Mouse (Mus musculus) left cerebral cortex, adult 2 months (tissue): ENCODE measurements around the gene Stk40. TPM values are rescaled to one million over a fixed set of nuclear protein-coding genes. Genes with fewer than 3 reads are reported as not detected.

Experiments
- DNase-seq, 2 experiments: peaks; one replicate each; pipeline ENCODE4 v3.0.0; 2021 to 2022; ENCODE audit warnings: low spot score in 2 of 2, mixed read lengths in 1 of 2; ENCODE audit errors: extremely low spot score in 1 of 2
- H3K27ac ChIP-seq: fragments of 200-600 bp; 2 replicates; pipeline ENCODE4 v1.8.1; 2022
- H3K4me3 ChIP-seq: fragments of 200-600 bp; 2 replicates; pipeline ENCODE4 v1.8.1; 2022
- CTCF ChIP-seq: fragments of 200-600 bp; IDR thresholded peaks from 2 replicates; pipeline ENCODE4 v1.8.1; 2022; ENCODE audit warnings: antibody characterized with exemption, mild to moderate bottlenecking, moderate library complexity
- intact Hi-C: fragments of 180-260 bp; cut with DNase I; formaldehyde crosslinking; loops from one replicate; pipeline ENCODE4 v1.15.1; 2025
- total RNA-seq, 2 experiments: library from RNA; stranded (reverse); gene quantifications; 2 replicates each; pipeline ENCODE4 v1.2.3; 2021

Gene Stk40
- total RNA-seq, 2 experiments from 2014 or later = 39.8 to 56.4 TPM

- Histone ChIP-seq H3K4me3 (no peak overlapping the region), H3K27ac (peak overlapping the region; percentile 19; the same call in 1 of the 2 replicates)
- no peak for DNase-seq
- TF ChIP-seq CTCF = no peak
- intact Hi-C loops = loop anchor here (5.0 kb wide), 1 partner anchor 152 kb away; no protein-coding TSS in a partner anchor
Observed at GRCm38 (mm10) chr4:126100764-126101163, 3.0 kb upstream of the Stk40 start.

GRCm38 (mm10) chr4:126102061-126102841, 1.5 kb upstream of the Stk40 start:
- TF ChIP-seq CTCF = no peak
- Histone ChIP-seq H3K27ac (peak overlapping the region; percentile 93), H3K4me3 (no peak overlapping the region; the same call in 1 of the 2 replicates)
- intact Hi-C loops = loop anchor here (5.0 kb wide), 1 partner anchor 150 kb away; no protein-coding TSS in a partner anchor
- peak; percentile 38 to 52 for DNase-seq

DNA sequence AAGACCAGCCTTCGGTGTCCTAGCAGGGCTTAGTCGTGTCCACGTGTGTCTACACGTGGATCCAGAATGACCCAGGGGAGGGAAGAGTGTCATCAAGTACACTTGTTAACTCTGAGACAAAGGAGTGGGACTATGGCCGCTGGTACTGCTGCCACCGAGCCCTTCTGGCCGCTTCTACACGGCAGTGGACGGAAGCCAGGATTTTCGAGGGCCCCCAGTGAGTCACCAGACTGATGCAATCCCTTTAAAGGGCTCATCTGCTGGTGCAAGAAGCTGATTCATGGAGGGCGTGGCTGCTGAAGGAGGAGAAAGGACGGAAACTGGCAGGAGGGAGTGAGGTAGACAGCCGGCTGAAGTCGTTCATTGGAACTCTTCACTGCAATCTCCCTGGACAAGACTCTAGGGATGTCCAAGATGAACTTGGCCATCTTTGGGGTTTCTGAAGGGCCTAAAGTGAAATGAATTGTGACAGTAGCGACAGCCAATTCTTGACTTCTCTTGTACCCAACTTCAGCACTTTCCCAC, 638 bp upstream of the Stk40 start:
- intact Hi-C loops = loop anchor here (5.0 kb wide), 1 partner anchor 149 kb away; no protein-coding TSS in a partner anchor
- H3K27ac ChIP-seq = peak overlapping the region; percentile 93
- no peak for TF ChIP-seq CTCF
- H3K4me3 ChIP-seq = peak overlapping the region; percentile 99
- DNase-seq = peak; percentile 83 to 86

- intact Hi-C loops = loop anchor here (5.0 kb wide), 1 partner anchor 148 kb away; no protein-coding TSS in a partner anchor
- no peak for TF ChIP-seq CTCF
- peak; percentile 35 to 37 for DNase-seq
- Histone ChIP-seq H3K27ac (peak overlapping the region; percentile 95), H3K4me3 (peak overlapping the region; percentile 99)
Observed at GRCm38 (mm10) chr4:126104261-126105075, 711 bp downstream of the Stk40 start.

DNA sequence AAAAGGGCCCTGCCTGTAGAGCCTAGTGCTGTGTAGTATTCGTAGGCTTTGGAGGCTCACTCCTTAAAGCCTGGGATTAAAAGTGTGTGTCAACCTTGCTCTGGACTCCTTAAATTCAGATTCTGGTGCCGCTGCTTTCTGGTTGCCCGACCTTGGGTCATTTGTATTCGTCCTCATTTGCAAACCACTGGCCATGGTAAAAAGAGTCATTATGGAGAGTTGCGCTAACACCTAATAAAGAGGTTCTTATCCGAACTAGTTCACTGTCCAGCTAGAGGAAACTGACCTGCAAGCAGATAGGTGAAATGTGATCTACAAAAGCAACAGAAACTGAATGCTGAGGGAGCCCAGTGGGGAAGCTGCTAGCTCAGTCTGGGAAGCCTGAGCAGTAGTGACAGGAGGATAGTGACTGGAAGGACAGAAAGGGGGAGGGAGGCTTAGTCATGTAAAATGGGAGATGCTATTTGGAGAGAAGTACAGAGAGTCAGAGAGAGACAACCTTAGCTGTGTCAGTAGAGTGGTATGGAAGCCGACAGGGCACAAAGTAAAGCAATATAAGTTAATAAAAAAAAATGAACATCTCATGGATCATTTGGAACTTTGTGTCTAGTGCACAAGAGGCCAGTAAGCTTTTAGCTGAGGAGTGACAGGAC, 1.5 kb downstream of the Stk40 start:
- peak overlapping the region; percentile 95 for H3K27ac ChIP-seq

GRCm38 (mm10) chr4:126108061-126108740, 4.4 kb downstream of the Stk40 start:
- no peak overlapping the region for H3K4me3 ChIP-seq
- H3K27ac ChIP-seq = peak overlapping the region; percentile 24; the same call in 1 of the 2 replicates
- DNase-seq = no peak
- intact Hi-C loops = no loop called here
- TF ChIP-seq CTCF = no peak

More for the DNA sequence above, 1.5 kb downstream of the Stk40 start:
- intact Hi-C loops = no loop called here
- peak overlapping the region; percentile 99 for H3K4me3 ChIP-seq
- no peak for DNase-seq
- TF ChIP-seq CTCF = no peak

- no peak for DNase-seq
- TF ChIP-seq CTCF = no peak
- Histone ChIP-seq H3K27ac (peak overlapping the region; percentile 90), H3K4me3 (no peak overlapping the region)
- intact Hi-C loops = no loop called here
Observed at GRCm38 (mm10) chr4:126109613-126110373, 6.0 kb downstream of the Stk40 start.

- DNase-seq = peak; percentile 80 to 85
- intact Hi-C loops = no loop called here
- H3K4me3 ChIP-seq = peak overlapping the region; percentile 1
- peak overlapping the region; percentile 90 for H3K27ac ChIP-seq
- TF ChIP-seq CTCF = no peak; the same call in none of the 2 replicates
Observed at GRCm38 (mm10) chr4:126110374-126111152, 6.8 kb downstream of the Stk40 start.

DNA sequence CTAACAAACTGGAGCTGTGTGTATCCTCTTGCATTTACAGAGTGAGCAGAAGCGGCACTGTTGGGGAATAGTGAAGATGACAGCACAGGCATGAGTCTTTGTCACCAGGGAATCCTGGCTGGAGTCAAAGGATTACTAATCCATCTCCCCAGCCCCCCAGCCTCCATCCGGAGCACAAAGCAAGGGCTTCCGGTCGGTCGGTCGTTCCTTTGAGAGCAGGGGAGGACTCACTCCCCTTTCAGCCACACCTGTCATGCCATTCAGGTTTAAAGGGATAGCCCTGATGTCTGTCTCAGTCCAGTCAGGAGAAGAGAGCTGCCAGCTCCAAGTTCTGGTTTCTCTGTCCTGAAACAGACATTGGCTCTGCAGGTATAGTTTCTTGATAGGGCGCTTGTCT, 7.4 kb downstream of the Stk40 start:
- no peak for DNase-seq
- intact Hi-C loops = no loop called here
- Histone ChIP-seq H3K27ac (peak overlapping the region; percentile 90), H3K4me3 (peak overlapping the region; percentile 1)
- TF ChIP-seq CTCF = no peak
